Mouse (Mus musculus): Measurements from ENCODE around the gene Rasgrp4.

Rasgrp4 gene

DNA sequence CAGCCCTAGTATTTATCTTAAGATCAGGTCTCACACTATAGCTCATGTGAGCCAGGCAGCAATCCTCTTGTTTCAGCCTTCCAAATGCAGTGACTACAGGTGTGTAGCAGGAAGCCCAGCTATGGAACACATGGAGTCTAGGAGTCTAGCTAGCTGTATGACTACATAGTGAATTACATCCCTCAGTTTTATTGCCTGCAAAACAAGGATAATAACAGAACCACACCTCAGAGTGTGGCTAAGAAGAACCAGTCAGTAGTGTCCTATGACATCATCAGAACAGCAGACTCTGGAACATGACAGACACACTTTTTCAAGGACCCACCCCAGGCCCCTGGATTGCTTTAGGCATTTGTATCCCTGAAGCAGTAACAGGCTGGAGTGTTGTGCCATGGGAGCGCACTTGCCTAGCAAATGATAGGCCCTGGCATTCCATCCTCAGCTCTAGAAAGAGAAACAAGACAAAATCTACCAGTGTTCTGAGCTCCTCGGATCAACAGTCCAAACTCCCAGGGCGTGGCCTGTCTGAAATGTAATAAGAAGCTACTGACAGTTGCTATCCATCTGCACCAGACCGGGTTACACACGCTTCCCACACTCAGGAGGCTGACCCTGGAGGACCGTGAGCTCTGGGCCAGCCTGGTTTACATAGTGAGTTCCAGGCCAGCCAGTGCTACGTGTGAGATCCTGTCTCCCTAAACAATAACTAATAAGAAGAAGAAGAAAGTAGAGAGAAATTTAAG, 12.1 kb downstream of the Rasgrp4 start:
- no peak for DNase-seq (ENCODE audit: low spot score in 2 of 2)

DNA sequence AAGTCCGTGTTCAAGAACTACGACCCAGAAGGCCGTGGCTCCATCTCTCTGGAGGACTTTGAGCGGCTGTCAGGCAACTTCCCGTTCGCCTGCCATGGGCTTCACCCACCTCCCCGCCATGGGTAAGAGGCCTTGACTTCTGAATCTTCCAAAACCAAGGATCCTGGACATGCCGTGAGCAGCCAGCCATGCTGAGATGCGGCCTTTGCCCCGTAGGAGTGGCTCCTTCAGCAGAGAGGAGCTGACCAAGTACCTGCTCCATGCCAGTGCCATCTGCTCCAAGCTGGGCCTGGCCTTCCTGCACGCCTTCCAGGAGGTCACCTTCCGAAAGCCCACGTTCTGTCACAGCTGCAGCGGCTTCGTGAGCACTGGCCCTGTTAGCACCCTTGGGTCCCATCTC, 14.1 kb downstream of the Rasgrp4 start:
- DNase-seq (ENCODE audit: low spot score in 2 of 2): no peak

DNA sequence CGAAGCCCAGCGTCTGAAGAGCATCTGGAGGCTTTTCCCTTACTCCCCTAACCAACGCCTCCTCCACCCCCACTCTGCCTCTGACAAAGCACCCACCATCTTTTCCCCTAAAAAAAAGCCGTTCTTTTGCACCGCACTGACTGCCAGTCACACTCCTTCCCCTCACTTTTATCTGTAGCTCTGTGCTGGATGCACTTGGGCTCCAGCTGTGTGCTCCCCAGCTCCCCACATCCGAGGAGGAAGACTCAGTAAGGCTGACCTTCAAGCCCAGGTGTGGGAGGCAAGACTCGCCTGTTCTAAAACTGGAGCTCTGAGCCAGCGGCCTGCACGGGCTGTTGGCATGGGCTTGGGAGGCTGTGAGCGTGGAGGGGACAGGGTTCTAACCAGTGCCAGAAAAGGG, 16.8 kb downstream of the Rasgrp4 start:
- DNase-seq (ENCODE audit: low spot score in 2 of 2): no peak

DNA sequence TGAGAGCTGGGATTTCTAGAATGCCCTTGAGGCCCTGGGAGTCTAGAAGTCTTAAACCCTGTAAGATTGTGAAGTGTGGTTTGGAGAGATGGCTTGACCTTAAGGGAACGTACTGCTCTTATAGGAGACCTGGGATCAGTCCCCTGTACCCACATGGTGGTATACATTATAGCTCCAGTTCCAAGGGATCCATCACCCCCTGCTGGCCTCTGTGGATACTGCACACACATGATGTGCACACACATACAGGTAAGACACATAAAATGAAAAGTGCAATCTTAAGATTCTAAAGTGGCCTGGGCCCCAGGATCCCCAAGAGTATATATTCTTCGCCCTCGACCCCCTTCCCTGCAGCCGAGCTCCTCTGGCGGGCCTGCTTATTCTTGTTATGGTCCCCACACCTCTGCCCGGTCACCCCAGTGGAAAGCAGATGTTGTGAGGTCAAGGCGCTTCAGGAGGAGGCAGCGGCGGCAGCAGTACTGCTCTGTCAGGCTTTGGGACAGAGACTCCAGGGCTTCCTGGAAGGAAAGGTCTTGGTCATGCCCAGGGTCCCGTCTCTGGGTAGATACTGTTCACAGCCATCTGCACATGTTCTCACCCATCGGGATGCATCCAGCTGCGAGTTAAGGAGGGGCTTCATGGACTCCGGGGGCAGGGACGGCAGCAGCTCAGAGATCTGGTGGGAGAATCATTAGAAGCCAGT, 19.5 kb downstream of the Rasgrp4 start:
- no peak for DNase-seq (ENCODE audit: low spot score in 2 of 2)

DNA sequence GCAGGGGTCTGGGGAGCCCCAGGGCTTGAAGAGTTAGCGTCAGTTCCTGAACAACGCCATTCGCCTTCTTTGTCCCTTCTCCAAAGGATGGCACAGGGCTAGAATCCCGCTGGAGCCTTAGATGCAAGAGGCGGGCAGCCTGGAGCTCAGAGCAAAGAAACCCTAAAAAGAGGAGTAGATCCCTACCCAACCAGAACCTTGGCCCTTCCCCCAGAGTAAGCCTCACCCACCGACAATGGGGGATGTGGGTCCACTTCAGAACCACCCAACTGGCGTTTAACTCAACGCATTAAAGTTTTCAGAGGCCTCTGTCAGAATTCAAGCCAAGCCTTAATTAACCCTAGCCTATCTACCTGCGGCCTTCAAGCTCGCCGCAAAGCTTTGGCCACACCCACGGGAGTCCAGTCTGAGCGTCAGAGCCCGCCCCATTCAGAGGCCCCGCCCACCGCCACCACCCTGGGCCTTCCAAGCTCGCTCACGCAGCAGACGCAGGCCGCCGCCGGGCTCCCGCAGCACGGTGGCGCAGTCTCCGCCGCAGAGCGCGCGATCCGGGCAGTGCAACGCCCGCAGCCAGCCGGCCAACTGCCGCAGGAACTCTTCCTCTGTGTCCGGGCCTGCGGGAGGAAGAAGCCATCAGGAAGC, 20.7 kb downstream of the Rasgrp4 start:
- peak in 1 of 2 experiments; percentile 83 for DNase-seq (ENCODE audit: low spot score in 2 of 2)

DNA sequence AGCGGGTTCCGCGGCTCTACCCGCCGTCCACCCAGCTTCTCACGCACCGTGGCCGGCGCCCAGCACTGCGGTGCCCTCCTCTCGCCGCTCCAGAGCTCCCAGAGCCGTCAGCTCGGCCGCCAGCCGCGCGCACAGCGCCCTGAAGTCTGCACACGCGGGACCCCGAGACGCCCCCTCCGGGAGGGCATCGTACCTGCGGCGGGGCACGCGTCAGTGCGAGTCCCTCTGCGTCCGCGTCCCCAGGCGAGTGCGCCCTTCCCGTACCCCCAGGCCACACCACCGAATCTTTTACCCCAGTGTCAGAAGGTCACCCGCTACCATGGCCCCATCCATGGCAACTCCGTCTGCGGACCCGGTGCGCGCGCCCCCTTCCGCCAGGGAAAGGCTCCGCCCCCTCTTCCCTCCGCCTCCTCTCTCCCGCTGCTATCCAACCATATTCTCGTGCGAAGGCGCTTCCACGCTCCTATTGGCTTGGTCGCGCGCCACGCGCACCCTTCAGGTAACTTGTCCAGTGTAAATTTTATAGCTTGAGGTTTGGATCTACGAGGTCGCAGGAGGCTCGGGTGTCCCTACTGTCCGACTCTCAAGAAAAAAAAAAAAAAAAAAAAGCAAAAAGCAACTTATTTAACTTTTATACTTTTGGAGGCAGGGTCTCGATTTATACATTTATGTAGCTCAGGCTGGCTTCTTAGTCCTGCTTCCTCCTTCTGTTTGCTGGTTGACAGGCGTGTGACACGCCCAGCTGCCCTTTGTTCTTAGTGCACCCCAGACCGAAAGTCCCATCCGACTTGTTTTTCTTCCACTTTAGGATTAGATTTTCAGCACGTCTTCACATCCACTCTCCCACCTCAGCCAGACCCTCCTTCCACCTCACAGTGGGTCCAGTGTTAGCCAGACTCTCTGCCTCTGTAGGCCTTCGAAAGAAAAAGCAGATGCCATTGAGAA, 21.5 kb downstream of the Rasgrp4 start, which contains the start of gene Fam98c:
Gene Fam98c, minus strand, starts transcription at position 397 of the 945 bp plus-strand sequence.
- peak; percentile 82 to 86 for DNase-seq (ENCODE audit: low spot score in 2 of 2)

DNA sequence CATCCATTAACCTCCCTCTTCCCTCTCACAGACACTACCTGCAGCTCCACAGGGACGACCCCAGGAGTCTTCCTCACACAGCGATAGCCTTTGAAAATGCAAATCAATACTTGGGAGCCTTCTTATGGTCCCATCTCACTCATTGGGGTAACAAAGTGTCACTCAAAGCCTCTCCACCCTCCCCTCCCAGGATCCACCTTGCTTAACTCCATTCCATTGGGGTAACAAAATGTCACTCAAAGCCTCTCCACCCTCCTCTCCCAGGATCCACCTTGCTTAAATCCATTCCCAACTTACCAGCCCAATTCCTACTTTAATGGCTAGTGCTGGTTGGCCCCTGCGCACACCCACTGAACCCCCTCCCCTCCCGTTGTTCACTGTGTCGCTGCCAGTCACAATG, 23.6 kb downstream of the Rasgrp4 start:
- no peak for DNase-seq (ENCODE audit: low spot score in 2 of 2)

DNA sequence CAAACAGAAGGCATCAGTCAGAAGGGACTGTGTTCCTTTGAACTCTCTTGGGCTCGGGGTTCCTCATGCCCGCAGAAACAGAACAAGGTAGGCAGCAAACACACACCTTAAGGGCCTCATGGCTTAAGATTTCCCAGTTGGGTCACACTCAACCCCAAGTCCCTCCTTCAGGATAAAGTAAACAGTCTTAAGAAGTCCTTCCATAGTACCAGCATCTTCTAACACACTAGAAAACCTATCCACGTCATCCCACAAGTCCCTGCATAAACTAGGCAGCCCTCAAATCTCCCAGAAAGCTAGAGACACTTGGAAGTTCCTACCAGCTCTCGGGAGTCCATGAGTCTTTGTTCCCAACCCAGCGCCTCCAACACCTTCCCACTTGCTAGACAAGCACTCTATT, 27.6 kb downstream of the Rasgrp4 start:
- no peak for DNase-seq (ENCODE audit: low spot score in 2 of 2)

DNA sequence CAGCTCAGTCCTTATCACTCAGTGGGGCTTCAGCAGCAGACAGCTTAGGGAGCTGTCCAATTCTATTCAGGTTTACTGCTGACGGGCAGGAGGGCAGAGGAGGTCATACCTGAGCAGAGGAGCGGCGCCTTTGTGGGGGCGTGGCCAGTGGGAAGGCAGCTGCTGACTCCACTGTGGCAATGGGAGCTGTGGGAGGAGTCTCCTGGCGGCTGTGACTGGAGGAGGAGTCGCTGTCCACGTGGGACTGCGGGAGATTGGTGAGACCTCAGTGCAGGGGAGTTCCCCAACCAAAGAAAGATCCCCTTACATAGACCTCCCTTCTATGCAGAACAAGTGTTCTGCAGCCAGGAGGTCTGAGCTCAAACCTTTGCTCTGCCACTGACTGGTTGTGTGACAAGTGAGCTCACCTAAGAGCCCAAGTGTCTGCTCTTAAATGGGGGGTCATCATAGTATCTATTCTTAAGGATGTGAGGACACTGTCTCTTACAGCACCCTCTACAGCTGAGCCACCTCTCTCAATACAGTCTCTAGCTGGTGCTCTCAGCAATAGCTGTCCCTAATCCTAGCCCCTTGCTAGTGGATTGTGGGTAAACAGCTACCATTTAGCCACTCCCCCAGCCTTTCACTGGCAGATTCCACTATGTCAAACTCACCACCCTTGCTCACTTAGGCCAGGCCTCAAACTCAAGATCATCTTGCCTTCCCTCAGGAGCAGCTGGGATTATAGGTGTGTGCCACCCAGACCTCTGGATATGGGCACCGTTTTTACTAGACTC, 28.3 kb downstream of the Rasgrp4 start:
- peak in 1 of 2 experiments; percentile 30 for DNase-seq (ENCODE audit: low spot score in 2 of 2)

DNA sequence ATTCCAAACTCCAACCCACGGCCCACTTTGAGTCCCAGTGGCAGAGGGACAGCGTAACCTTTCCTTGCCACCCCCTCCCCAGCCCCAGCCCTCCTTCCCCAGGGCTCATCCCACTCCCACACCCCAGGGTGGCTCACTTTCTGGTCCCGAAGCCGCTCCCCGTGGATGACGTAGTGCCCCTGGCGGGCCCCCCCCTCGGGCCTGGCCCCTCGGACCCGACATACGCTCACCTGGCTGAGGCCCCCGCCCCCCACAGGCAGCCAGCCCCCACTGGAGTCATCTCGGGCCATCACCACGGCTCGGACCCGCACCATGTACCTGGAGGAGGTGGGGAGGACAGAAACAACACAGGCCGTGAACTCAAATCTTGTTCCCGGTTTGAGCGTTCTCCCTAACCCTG, 33.0 kb downstream of the Rasgrp4 start:
- no peak for DNase-seq (ENCODE audit: low spot score in 2 of 2)

DNA sequence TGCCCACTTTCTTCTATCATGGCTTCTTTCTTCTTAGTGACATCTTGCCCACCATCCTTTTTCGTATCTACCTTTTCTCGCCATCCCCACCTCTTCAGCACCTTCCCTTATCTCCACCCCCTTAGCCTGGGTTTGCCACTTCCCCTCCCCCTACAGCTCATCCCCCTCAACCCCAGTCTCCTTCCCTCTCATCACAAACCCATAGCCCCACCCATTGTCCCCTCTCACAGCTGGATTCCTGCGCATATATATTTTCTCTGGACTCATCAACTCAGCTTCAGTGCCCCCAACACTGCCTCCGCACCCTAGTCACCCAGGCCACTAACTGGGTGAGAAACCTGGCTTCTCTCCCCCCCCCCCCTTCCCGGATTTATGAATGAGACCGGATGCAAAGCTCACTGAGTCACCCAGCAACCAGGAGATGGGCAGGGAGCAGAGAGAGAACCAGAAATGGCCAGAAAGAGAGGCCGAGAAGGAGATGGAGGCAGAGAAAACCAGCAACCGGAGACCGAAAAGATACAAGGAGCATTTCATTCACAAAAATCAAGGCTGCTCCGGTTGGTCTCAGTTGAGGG, 33.6 kb downstream of the Rasgrp4 start:
- no peak for DNase-seq (ENCODE audit: low spot score in 2 of 2)

DNA sequence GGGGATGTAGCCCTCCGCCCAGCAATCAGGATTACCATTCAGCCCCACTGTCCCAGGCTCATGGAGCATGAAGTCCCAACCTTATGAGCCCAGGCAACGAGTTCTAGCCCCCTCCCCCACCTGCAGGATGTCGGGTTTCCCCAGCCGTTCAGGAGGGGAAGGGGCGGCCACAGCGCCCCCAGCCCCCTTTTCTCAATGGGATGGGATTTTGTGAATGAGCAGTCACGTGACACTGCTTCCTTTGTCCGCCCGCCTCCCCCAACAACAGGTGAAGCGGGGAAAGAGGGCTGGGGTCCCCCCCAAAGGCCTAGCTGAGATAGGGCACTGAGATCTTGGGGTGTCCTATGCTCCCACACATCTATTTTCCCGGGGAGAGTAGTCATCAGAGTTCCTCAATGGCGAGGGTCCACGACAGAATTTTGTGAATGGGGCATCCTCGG, 34.2 kb downstream of the Rasgrp4 start:
- no peak for DNase-seq (ENCODE audit: low spot score in 2 of 2)

DNA sequence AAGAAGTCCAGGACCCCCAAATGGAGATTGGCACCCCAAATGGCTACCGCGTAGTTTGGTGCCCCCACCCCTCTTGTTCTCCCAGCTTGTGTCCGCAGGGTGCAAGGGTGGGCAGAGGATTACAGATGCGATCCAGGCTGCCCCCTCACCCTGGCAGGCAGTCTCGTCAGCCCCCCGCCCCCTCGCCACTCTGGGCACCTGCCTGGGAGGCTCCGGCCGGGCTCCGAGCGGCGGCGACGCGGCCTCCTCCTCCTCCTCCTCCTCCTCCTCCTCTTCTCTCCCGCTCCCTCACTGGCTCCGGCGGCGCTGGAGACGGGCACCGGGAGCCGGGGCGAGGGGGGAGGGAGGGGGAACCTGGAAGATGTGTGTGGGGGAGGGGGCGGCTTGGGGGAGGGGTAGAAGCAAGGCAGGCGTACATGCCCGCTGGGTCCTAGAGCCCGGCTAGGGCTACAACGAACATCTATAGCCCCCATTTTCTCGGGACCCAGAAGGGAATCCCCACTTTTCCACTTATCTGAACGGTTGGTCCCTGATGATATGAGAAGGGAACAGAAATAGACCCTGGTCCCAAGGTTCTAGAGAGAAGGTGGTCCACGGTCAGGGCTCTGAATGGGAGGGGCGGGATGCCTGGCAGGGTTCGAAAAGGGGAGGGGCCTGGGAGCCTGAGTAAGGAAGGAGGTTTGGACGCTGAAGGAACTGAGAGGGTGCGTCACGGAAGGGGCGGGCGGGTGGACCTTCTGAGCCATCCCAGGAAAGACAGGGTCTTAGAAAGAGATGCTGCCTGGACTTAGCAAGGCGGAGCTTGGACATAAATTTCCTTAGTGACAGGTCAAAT, 34.8 kb downstream of the Rasgrp4 start:
- DNase-seq (ENCODE audit: low spot score in 2 of 2): peak; percentile 44 to 72

DNA sequence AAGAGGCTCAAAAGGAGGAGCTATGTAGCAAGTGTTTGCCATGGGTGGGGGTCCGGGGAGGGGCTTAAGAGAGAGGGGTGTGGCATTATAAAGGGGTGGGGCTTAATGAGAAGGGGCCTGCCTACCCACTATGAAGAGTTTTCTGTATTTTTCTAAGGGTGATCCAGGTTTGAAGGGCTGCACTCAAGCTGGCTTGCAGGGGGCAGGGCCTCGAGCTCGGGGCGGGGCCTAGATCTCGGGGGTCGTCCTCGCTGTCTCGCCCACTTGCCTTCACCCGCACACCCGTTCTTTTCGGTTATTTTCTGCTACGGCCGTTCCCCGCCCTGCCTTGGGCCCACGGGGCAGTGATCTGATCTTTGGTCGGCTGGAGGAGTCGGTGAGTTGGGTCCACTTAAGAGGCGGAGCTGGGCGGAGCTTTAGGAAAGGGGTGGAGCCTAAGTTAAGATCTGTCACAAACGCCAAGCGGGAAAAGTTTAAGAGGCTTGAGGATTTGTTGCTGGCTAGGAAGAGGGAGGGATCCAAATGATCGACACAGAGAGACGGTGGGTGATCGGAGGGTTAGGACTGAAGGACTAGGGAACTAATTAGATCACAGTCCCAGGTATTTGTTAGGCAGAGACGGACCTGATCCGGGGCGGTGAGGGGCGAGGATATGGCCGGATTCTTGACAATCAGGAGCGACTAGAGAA, 35.6 kb downstream of the Rasgrp4 start, which contains the start of the genes Ggn and Spred3:
Gene Ggn, plus strand, starts transcription at position 145 of the 689 bp plus-strand sequence.
Gene Spred3, minus strand, starts transcription at position 346 of the 689 bp plus-strand sequence.
- peak; percentile 69 to 83 for DNase-seq (ENCODE audit: low spot score in 2 of 2)

DNA sequence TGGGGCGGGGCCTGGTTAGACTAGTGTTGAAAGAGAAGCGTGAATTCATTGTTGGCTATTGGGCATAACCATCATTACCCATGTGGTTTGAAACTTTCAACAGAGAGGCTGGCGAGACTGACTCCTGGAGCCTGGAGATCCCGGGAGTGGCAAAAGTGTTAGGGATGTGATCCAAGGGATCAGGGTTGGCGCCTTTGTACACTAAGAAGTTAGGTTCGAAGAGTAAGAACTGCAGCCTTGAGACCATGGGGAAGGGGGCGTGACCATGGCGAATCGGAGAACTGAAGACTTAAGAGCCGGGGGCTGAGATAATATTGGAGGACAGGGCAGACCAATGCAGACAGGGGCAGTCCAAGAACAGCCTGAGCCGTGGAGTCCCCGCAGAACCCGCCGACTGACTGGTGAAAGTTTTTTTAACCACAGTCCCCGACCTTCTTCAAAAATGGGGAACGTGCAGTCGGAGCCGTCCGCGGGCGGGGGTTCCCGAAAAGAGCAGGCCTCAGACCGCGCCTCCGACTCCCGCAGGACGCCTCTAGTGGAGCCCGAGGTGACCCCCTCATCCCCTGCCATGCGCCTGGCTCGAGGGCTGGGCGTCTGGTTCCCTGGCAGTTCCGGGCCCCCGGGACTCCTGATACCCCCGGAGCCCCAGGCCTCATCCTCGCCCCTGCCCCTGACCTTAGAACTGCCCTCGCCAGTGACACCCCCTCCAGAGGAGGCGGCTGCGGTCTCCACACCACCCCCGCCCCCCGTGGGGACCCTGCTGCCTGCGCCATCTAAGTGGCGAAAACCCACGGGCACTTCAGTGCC, 36.3 kb downstream of the Rasgrp4 start:
- DNase-seq (ENCODE audit: low spot score in 2 of 2): no peak

DNA sequence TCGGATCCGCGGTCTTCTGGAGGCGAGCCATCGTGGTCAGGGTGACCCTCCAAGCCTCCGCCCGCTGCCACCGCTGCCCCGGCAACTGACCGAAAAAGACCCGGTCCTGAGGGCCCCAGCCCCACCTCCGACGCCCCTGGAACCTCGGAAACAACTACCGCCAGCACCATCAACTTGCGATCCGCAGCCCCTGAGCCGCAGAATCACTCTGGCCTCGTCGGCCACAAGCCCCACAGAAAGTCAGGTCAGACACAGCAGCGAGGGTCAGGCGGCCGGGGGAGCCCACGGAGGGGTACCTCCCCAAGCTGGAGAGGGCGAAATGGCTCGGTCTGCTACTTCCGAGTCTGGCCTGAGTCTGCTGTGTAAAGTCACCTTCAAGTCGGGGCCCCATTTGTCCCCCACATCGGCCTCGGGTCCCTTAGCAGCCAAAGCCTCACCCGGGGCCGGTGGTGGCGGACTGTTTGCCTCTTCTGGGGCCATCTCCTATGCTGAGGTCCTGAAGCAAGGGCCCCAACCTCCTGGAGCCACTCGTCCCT, 37.0 kb downstream of the Rasgrp4 start:
- no peak for DNase-seq (ENCODE audit: low spot score in 2 of 2)

DNA sequence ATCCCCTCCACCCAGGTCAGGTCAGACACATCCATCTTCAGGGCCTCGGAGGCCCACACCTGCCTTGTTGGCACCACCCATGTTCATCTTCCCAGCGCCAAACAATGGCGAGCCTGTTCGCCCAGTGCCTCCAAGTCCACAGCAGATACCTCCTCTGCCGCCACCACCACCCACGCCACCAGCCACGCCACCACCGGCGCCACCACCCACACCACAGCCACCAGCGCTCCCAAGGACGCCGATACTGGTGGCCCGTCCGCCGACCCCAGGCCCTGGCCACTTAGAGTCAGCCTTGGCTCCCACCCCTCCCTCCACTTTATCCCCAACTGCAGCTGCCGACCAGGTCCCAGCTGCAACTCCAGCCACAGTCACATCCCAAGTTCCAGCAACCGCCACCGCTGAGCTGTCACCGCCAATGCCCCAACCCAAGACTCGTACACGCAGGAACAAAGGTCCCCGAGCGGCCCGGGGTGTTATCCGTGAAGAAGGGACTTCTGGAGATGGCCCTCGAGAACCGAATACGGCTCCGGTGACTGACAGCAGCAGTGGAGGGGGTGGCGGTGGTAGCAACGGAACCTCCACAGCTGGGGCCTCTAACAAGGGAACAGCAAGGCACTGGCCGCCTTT, 37.9 kb downstream of the Rasgrp4 start:
- no peak for DNase-seq (ENCODE audit: low spot score in 2 of 2)
